Mouse (Mus musculus) liver, embryonic 16.5 days (tissue): ENCODE results near the gene Bmper. TPM values are rescaled to one million over a fixed set of nuclear protein-coding genes. Genes with fewer than 3 reads are reported as not detected.
A peak's percentile ranks its signal among the peaks of the same experiment; 100 is the strongest.

Experiments used
- ATAC-seq: fragments of 200-750 bp; cut with Nextera tagmentation; 2 replicates; pipeline ENCODE4 v1.8.0; 2017; ENCODE audit warnings: low read depth, mild to moderate bottlenecking, moderate number of reproducible peaks, moderate library complexity
- H3K27ac ChIP-seq: fragments of 300-500 bp; sonication (generic); 2 replicates; pipeline ENCODE4 v1.5.1; 2014; ENCODE audit warnings: mild to moderate bottlenecking, low read length
- H3K27me3 ChIP-seq: fragments of 300-500 bp; sonication (generic); 2 replicates; pipeline ENCODE4 v1.6.1; 2014; ENCODE audit warnings: low read depth, low read length, mixed read lengths; ENCODE audit not compliant: control insufficient read depth, insufficient read depth
- H3K36me3 ChIP-seq: fragments of 300-500 bp; sonication (generic); 2 replicates; pipeline ENCODE4 v1.6.1; 2014; ENCODE audit warnings: mild to moderate bottlenecking; ENCODE audit not compliant: control insufficient read depth, insufficient read depth
- H3K4me1 ChIP-seq: fragments of 300-500 bp; sonication (generic); 2 replicates; pipeline ENCODE4 v1.6.1; 2014; ENCODE audit warnings: low read depth, low read length, mixed read lengths; ENCODE audit not compliant: control insufficient read depth
- H3K4me2 ChIP-seq: fragments of 300-500 bp; sonication (generic); 2 replicates; pipeline ENCODE4 v1.6.1; 2014; ENCODE audit warnings: low read depth, low read length, mixed read lengths
- H3K4me3 ChIP-seq: fragments of 300-500 bp; sonication (generic); 2 replicates; pipeline ENCODE4 v1.5.1; 2014; ENCODE audit warnings: low read depth, mild to moderate bottlenecking, low read length
- H3K9ac ChIP-seq: fragments of 300-500 bp; sonication (generic); 2 replicates; pipeline ENCODE4 v1.6.1; 2014; ENCODE audit warnings: low read depth, low read length
- H3K9me3 ChIP-seq: fragments of 300-500 bp; sonication (generic); replicated peaks from 2 replicates; pipeline ENCODE4 v1.6.1; 2016; ENCODE audit warnings: low read length; ENCODE audit not compliant: control insufficient read depth
- WGBS: fragments of 180-500 bp; shearing (Covaris S2); extraction: QIAGEN DNeasy Blood & Tissue Kit; methylation state at CpG from one replicate; pipeline ENCODE4 v1.1.7; 2014; ENCODE audit not compliant: insufficient replicate concordance; 5-methylcytosine and 5-hydroxymethylcytosine counted together
- polyA plus RNA-seq: library from polyadenylated mRNA; unstranded; fragments of >200 nt; fragmentation: Nextera tagmentation; extraction: Ambion mirVana; gene quantifications from 2 replicates; pipeline ENCODE4 v1.2.1, GENCODE M21; 2015

The Bmper gene
- polyA plus RNA-seq, 1 experiment from 2014 or later, result 0.40 TPM

- Histone ChIP-seq H3K27me3 (0 out of 2 replicates have a peak, but pooled peaks cover 2% of the 10 kb centered on the region), H3K27ac (no peak overlapping the region), H3K36me3 (no peaks in the 10 kb centered on the region), H3K4me3 (no peak overlapping the region), H3K4me2 (no peak overlapping the region), H3K9ac (no peak overlapping the region), H3K9me3 (no peaks in the 10 kb centered on the region), H3K4me1 (no peaks in the 10 kb centered on the region)
- ATAC-seq, result no peak
- 47% methylated on average over 4 of the region's 4 CpGs for WGBS
Measured at GRCm38 (mm10) chr9:23200828-23201227, 22.0 kb upstream of the Bmper start.

- ATAC-seq, result no peak
- 64% methylated on average over 4 of the region's 4 CpGs for whole genome bisulfite sequencing
- H3K4me1 ChIP-seq, result no peaks in the 10 kb centered on the region
- H3K36me3 ChIP-seq, result no peaks in the 10 kb centered on the region
- H3K9ac ChIP-seq, result no peak overlapping the region
- no peaks in the 10 kb centered on the region for H3K9me3 ChIP-seq
- H3K4me3 ChIP-seq, result no peak overlapping the region
- H3K27ac ChIP-seq, result no peak overlapping the region
- 0 out of 2 replicates have a peak, but pooled peaks cover 2% of the 10 kb centered on the region for H3K27me3 ChIP-seq
- no peak overlapping the region for H3K4me2 ChIP-seq
Measured at GRCm38 (mm10) chr9:23202431-23202830, 20.4 kb upstream of the Bmper start.

- no peak for ATAC-seq
- H3K9me3 ChIP-seq, result no peaks in the 10 kb centered on the region
- H3K36me3 ChIP-seq, result no peaks in the 10 kb centered on the region
- no peaks in the 10 kb centered on the region for H3K4me1 ChIP-seq
- H3K27ac ChIP-seq, result no peak overlapping the region
- 17% methylated on average over 17 of the region's 17 CpGs for WGBS
- H3K9ac ChIP-seq, result no peak overlapping the region
- H3K4me3 ChIP-seq, result no peak overlapping the region
- H3K4me2 ChIP-seq, result no peak overlapping the region
- 0 out of 2 replicates have a peak, but pooled peaks cover 2% of the 10 kb centered on the region for H3K27me3 ChIP-seq
Measured at GRCm38 (mm10) chr9:23204339-23205288, 18.3 kb upstream of the Bmper start.

- no peak overlapping the region for H3K4me2 ChIP-seq
- ATAC-seq, result no peak
- no peak overlapping the region for H3K4me3 ChIP-seq
- no peak overlapping the region for H3K27ac ChIP-seq
- 0 out of 2 replicates have a peak, but pooled peaks cover 2% of the 10 kb centered on the region for H3K27me3 ChIP-seq
- no peaks in the 10 kb centered on the region for H3K36me3 ChIP-seq
- H3K9me3 ChIP-seq, result no peaks in the 10 kb centered on the region
- H3K9ac ChIP-seq, result no peak overlapping the region
- 13% methylated on average over 3 of the region's 3 CpGs for whole genome bisulfite sequencing
- no peaks in the 10 kb centered on the region for H3K4me1 ChIP-seq
Measured at GRCm38 (mm10) chr9:23205304-23205703, 17.6 kb upstream of the Bmper start.

GRCm38 (mm10) chr9:23205757-23206156, 17.1 kb upstream of the Bmper start:
- H3K9me3 ChIP-seq, result no peaks in the 10 kb centered on the region
- H3K4me3 ChIP-seq, result no peak overlapping the region
- 51% methylated on average over 3 of the region's 3 CpGs for WGBS
- ATAC-seq, result no peak
- H3K4me1 ChIP-seq, result no peaks in the 10 kb centered on the region
- 0 out of 2 replicates have a peak, but pooled peaks cover 2% of the 10 kb centered on the region for H3K27me3 ChIP-seq
- no peak overlapping the region for H3K4me2 ChIP-seq
- no peak overlapping the region for H3K27ac ChIP-seq
- no peaks in the 10 kb centered on the region for H3K36me3 ChIP-seq
- H3K9ac ChIP-seq, result no peak overlapping the region

GRCm38 (mm10) chr9:23206181-23206580, 16.7 kb upstream of the Bmper start:
- H3K27me3 ChIP-seq, result 0 out of 2 replicates have a peak, but pooled peaks cover 2% of the 10 kb centered on the region
- H3K36me3 ChIP-seq, result no peaks in the 10 kb centered on the region
- no peak for ATAC-seq
- 73% methylated on average over 5 of the region's 5 CpGs for WGBS
- no peak overlapping the region for H3K4me3 ChIP-seq
- H3K9ac ChIP-seq, result no peak overlapping the region
- H3K4me1 ChIP-seq, result no peaks in the 10 kb centered on the region
- H3K27ac ChIP-seq, result no peak overlapping the region
- H3K4me2 ChIP-seq, result no peak overlapping the region
- H3K9me3 ChIP-seq, result no peaks in the 10 kb centered on the region

GRCm38 (mm10) chr9:23212303-23212702, 10.6 kb upstream of the Bmper start:
- no peak for ATAC-seq
- H3K4me1 ChIP-seq, result no peaks in the 10 kb centered on the region
- 5% methylated on average over 11 of the region's 11 CpGs for WGBS
- H3K9ac ChIP-seq, result no peak overlapping the region
- no peak overlapping the region for H3K27ac ChIP-seq
- no peaks in the 10 kb centered on the region for H3K9me3 ChIP-seq
- H3K4me2 ChIP-seq, result no peak overlapping the region
- no peak overlapping the region for H3K4me3 ChIP-seq
- H3K27me3 ChIP-seq, result no peaks in the 10 kb centered on the region
- H3K36me3 ChIP-seq, result no peaks in the 10 kb centered on the region

- H3K9me3 ChIP-seq, result no peaks in the 10 kb centered on the region
- no peak for ATAC-seq
- no peak overlapping the region for H3K4me3 ChIP-seq
- H3K4me2 ChIP-seq, result no peak overlapping the region
- H3K27ac ChIP-seq, result no peak overlapping the region
- no peaks in the 10 kb centered on the region for H3K4me1 ChIP-seq
- no peak overlapping the region for H3K9ac ChIP-seq
- 36% methylated on average over 3 of the region's 3 CpGs for WGBS
- no peaks in the 10 kb centered on the region for H3K36me3 ChIP-seq
- H3K27me3 ChIP-seq, result peaks cover 36% of the 10 kb centered on the region
Measured at GRCm38 (mm10) chr9:23219754-23220153, 3.1 kb upstream of the Bmper start.

- no peak for ATAC-seq
- Histone ChIP-seq H3K4me2 (peak overlapping the region; percentile 56; the same call in 1 of the 2 replicates), H3K36me3 (no peaks in the 10 kb centered on the region), H3K4me3 (no peak overlapping the region), H3K9ac (no peak overlapping the region), H3K27me3 (peaks cover 44% of the 10 kb centered on the region), H3K9me3 (no peaks in the 10 kb centered on the region), H3K4me1 (no peaks in the 10 kb centered on the region), H3K27ac (no peak overlapping the region)
- 16% methylated on average over 5 of the region's 5 CpGs for WGBS
Measured at GRCm38 (mm10) chr9:23221976-23222375, 900 bp upstream of the Bmper start.
